Mouse (Mus musculus) megakaryocyte, embryonic 14.5 days (primary cell): ENCODE measurements around the gene Fam151a.

Experiments
- FLI1 ChIP-seq: IDR thresholded peaks from 2 replicates; pipeline ENCODE4 v1.6.1; 2012; ENCODE audit warnings: low read length, inconsistent platforms, mixed read lengths
- GATA1 ChIP-seq: IDR thresholded peaks from 3 replicates; pipeline ENCODE4 v1.6.1; 2012; ENCODE audit warnings: mixed read lengths, low read length, inconsistent platforms, borderline replicate concordance

DNA sequence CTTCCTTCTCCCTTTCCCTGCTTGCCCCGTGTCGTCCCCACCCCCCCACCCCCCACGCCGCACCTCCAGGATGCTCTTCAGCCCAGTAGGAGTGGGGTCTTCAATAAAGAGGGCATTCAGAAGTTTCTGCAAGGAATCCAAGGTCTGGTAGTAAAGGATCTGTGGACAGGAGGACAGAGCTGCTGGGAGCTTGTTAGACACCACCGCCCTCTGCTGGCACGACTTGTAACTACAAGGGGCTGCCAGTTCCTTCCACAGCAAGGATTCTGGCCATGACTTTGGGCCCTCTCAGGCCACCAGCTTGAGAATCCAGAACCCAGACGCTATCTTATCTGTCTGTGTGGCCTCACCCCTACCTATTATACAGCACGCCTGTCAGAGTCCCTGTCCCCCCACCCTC, 25.3 kb upstream of the Fam151a start:
- no peak for TF ChIP-seq FLI1
- no peak for TF ChIP-seq GATA1
